Mouse (Mus musculus): ENCODE data around the gene Islr2. TPM values are rescaled to one million over a fixed set of nuclear protein-coding genes. Genes with fewer than 3 reads are reported as not detected.

The Islr2 gene
- polyA plus RNA-seq, 1 experiment from 2014 or later = 51.6 TPM

GRCm38 (mm10) chr9:58228777-58229466 is 24.8 kb upstream of the Islr2 start:
- Histone ChIP-seq H3K27me3 (ENCODE audit: control insufficient read depth, insufficient read depth, low read length) (no peaks in the 10 kb centered on the region), H3K9ac (replicated peaks; ENCODE audit: low read length) (no peak overlapping the region), H3K27ac (replicated peaks; ENCODE audit: low read depth, low read length) (no peak overlapping the region), H3K4me1 (ENCODE audit: control insufficient read depth, insufficient read depth, low read length) (no peaks in the 10 kb centered on the region), H3K9me3 (ENCODE audit: control insufficient read depth, low read length) (no peaks in the 10 kb centered on the region), H3K4me2 (ENCODE audit: low read length) (no peak overlapping the region), H3K36me3 (ENCODE audit: control insufficient read depth, insufficient read depth, low read length) (no peaks in the 10 kb centered on the region), H3K4me3 (replicated peaks; ENCODE audit: low read depth, low read length) (no peak overlapping the region)
- DNase-seq (no peak), ATAC-seq (ENCODE audit: low FRiP score, low TSS enrichment) (no peak)
- 96% methylated on average over 9 of the region's 9 CpGs for WGBS

- Histone ChIP-seq H3K9me3 (ENCODE audit: control insufficient read depth, low read length) (no peaks in the 10 kb centered on the region), H3K27ac (replicated peaks; ENCODE audit: low read depth, low read length) (no peak overlapping the region), H3K27me3 (ENCODE audit: control insufficient read depth, insufficient read depth, low read length) (no peaks in the 10 kb centered on the region), H3K9ac (replicated peaks; ENCODE audit: low read length) (no peak overlapping the region), H3K36me3 (ENCODE audit: control insufficient read depth, insufficient read depth, low read length) (no peaks in the 10 kb centered on the region), H3K4me2 (ENCODE audit: low read length) (no peak overlapping the region), H3K4me3 (replicated peaks; ENCODE audit: low read depth, low read length) (no peak overlapping the region), H3K4me1 (ENCODE audit: control insufficient read depth, insufficient read depth, low read length) (no peaks in the 10 kb centered on the region)
- 68% methylated on average over 9 of the region's 9 CpGs for WGBS
- DNase-seq (peak; percentile 53), ATAC-seq (ENCODE audit: low FRiP score, low TSS enrichment) (no peak)
Observed at GRCm38 (mm10) chr9:58225915-58226913, 22.1 kb upstream of the Islr2 start.

- DNase-seq (no peak), ATAC-seq (ENCODE audit: low FRiP score, low TSS enrichment) (no peak)
- Histone ChIP-seq H3K4me3 (replicated peaks; ENCODE audit: low read depth, low read length) (no peak overlapping the region), H3K27me3 (ENCODE audit: control insufficient read depth, insufficient read depth, low read length) (no peaks in the 10 kb centered on the region), H3K9ac (replicated peaks; ENCODE audit: low read length) (no peak overlapping the region), H3K27ac (replicated peaks; ENCODE audit: low read depth, low read length) (no peak overlapping the region), H3K4me1 (ENCODE audit: control insufficient read depth, insufficient read depth, low read length) (no peaks in the 10 kb centered on the region), H3K4me2 (ENCODE audit: low read length) (no peak overlapping the region), H3K36me3 (ENCODE audit: control insufficient read depth, insufficient read depth, low read length) (no peaks in the 10 kb centered on the region), H3K9me3 (ENCODE audit: control insufficient read depth, low read length) (no peaks in the 10 kb centered on the region)
- 88% methylated on average over 2 of the region's 2 CpGs for WGBS
Observed at GRCm38 (mm10) chr9:58224356-58224755, 20.2 kb upstream of the Islr2 start.

GRCm38 (mm10) chr9:58220218-58220903 is 16.2 kb upstream of the Islr2 start:
- Histone ChIP-seq H3K9me3 (ENCODE audit: control insufficient read depth, low read length) (no peaks in the 10 kb centered on the region), H3K4me2 (ENCODE audit: low read length) (no peak overlapping the region), H3K36me3 (ENCODE audit: control insufficient read depth, insufficient read depth, low read length) (no peaks in the 10 kb centered on the region), H3K4me1 (ENCODE audit: control insufficient read depth, insufficient read depth, low read length) (no peaks in the 10 kb centered on the region), H3K9ac (replicated peaks; ENCODE audit: low read length) (no peak overlapping the region), H3K27me3 (ENCODE audit: control insufficient read depth, insufficient read depth, low read length) (no peaks in the 10 kb centered on the region), H3K27ac (replicated peaks; ENCODE audit: low read depth, low read length) (no peak overlapping the region), H3K4me3 (replicated peaks; ENCODE audit: low read depth, low read length) (no peak overlapping the region)
- DNase-seq = peak; percentile 62
- 73% methylated on average over 24 of the region's 24 CpGs for WGBS
- no peak for ATAC-seq (ENCODE audit: low FRiP score, low TSS enrichment)

GRCm38 (mm10) chr9:58218539-58218938 is 14.4 kb upstream of the Islr2 start:
- H3K4me3 ChIP-seq (replicated peaks; ENCODE audit: low read depth, low read length) = no peak overlapping the region
- H3K9ac ChIP-seq (replicated peaks; ENCODE audit: low read length) = no peak overlapping the region
- no peaks in the 10 kb centered on the region for H3K36me3 ChIP-seq (ENCODE audit: control insufficient read depth, insufficient read depth, low read length)
- no peak overlapping the region for H3K4me2 ChIP-seq (ENCODE audit: low read length)
- ATAC-seq (ENCODE audit: low FRiP score, low TSS enrichment) (no peak), DNase-seq (no peak)
- WGBS = 98% methylated on average over 3 of the region's 3 CpGs
- H3K27ac ChIP-seq (replicated peaks; ENCODE audit: low read depth, low read length) = no peak overlapping the region
- peaks cover 4% of the 10 kb centered on the region; the same call in 1 of the 2 replicates for H3K4me1 ChIP-seq (ENCODE audit: control insufficient read depth, insufficient read depth, low read length)
- no peaks in the 10 kb centered on the region for H3K27me3 ChIP-seq (ENCODE audit: control insufficient read depth, insufficient read depth, low read length)
- no peaks in the 10 kb centered on the region for H3K9me3 ChIP-seq (ENCODE audit: control insufficient read depth, low read length)

GRCm38 (mm10) chr9:58216402-58216801 is 12.3 kb upstream of the Islr2 start:
- DNase-seq (peak; percentile 83), ATAC-seq (ENCODE audit: low FRiP score, low TSS enrichment) (peak; percentile 64; the same call in 1 of the 2 replicates)

GRCm38 (mm10) chr9:58214519-58215180 is 10.5 kb upstream of the Islr2 start:
- WGBS = 54% methylated on average over 8 of the region's 8 CpGs
- no peak for DNase-seq
- no peak for ATAC-seq (ENCODE audit: low FRiP score, low TSS enrichment)
- Histone ChIP-seq H3K27ac (replicated peaks; ENCODE audit: low read depth, low read length) (no peak overlapping the region), H3K4me1 (ENCODE audit: control insufficient read depth, insufficient read depth, low read length) (peaks cover 4% of the 10 kb centered on the region; the same call in 1 of the 2 replicates), H3K4me3 (replicated peaks; ENCODE audit: low read depth, low read length) (no peak overlapping the region), H3K4me2 (ENCODE audit: low read length) (no peak overlapping the region), H3K36me3 (ENCODE audit: control insufficient read depth, insufficient read depth, low read length) (no peaks in the 10 kb centered on the region), H3K27me3 (ENCODE audit: control insufficient read depth, insufficient read depth, low read length) (no peaks in the 10 kb centered on the region), H3K9me3 (ENCODE audit: control insufficient read depth, low read length) (no peaks in the 10 kb centered on the region), H3K9ac (replicated peaks; ENCODE audit: low read length) (no peak overlapping the region)

More at GRCm38 (mm10) chr9:58216402-58216801, 12.3 kb upstream of the Islr2 start:
- H3K4me2 ChIP-seq (ENCODE audit: low read length) = no peak overlapping the region
- H3K9me3 ChIP-seq (ENCODE audit: control insufficient read depth, low read length) = no peaks in the 10 kb centered on the region
- H3K27me3 ChIP-seq (ENCODE audit: control insufficient read depth, insufficient read depth, low read length) = no peaks in the 10 kb centered on the region
- H3K36me3 ChIP-seq (ENCODE audit: control insufficient read depth, insufficient read depth, low read length) = no peaks in the 10 kb centered on the region
- no peak overlapping the region for H3K4me3 ChIP-seq (replicated peaks; ENCODE audit: low read depth, low read length)
- WGBS = 36% methylated on average over 6 of the region's 6 CpGs
- peaks cover 4% of the 10 kb centered on the region; the same call in 1 of the 2 replicates for H3K4me1 ChIP-seq (ENCODE audit: control insufficient read depth, insufficient read depth, low read length)
- H3K9ac ChIP-seq (replicated peaks; ENCODE audit: low read length) = no peak overlapping the region
- H3K27ac ChIP-seq (replicated peaks; ENCODE audit: low read depth, low read length) = no peak overlapping the region

GRCm38 (mm10) chr9:58213865-58214264 is 9.7 kb upstream of the Islr2 start:
- H3K9ac ChIP-seq (replicated peaks; ENCODE audit: low read length) = no peak overlapping the region
- peak; percentile 53 for DNase-seq
- no peak for ATAC-seq (ENCODE audit: low FRiP score, low TSS enrichment)
- no peaks in the 10 kb centered on the region for H3K9me3 ChIP-seq (ENCODE audit: control insufficient read depth, low read length)
- H3K36me3 ChIP-seq (ENCODE audit: control insufficient read depth, insufficient read depth, low read length) = no peaks in the 10 kb centered on the region
- no peak overlapping the region for H3K4me2 ChIP-seq (ENCODE audit: low read length)
- no peak overlapping the region for H3K4me3 ChIP-seq (replicated peaks; ENCODE audit: low read depth, low read length)
- no peaks in the 10 kb centered on the region for H3K27me3 ChIP-seq (ENCODE audit: control insufficient read depth, insufficient read depth, low read length)
- H3K27ac ChIP-seq (replicated peaks; ENCODE audit: low read depth, low read length) = no peak overlapping the region
- 20% methylated on average over 5 of the region's 5 CpGs for WGBS
- H3K4me1 ChIP-seq (ENCODE audit: control insufficient read depth, insufficient read depth, low read length) = peaks cover 4% of the 10 kb centered on the region; the same call in 1 of the 2 replicates

Data from midbrain, embryonic 14.5 days (tissue).